Mouse (Mus musculus): ENCODE measurements around the gene Tbcd.

- no peak for TF ChIP-seq CTCF (IDR thresholded peaks at IDR 0.05; ENCODE audit: borderline replicate concordance, extremely low read depth, insufficient read depth, insufficient read length)
- no peak for TF ChIP-seq POLR2A (IDR thresholded peaks at IDR 0.05; ENCODE audit: borderline replicate concordance, extremely low read depth, insufficient read depth, insufficient read length, poor library complexity, severe bottlenecking)
These were observed 84.8 kb downstream of the Tbcd start for GRCm38 (mm10) chr11:121536528-121536927.

All from brain, embryonic 14.5 days (tissue).